Mouse (Mus musculus): ENCODE measurements around the gene Ptpn3. TPM values are rescaled to one million over a fixed set of nuclear protein-coding genes. Genes with fewer than 3 reads are reported as not detected.

The Ptpn3 gene
- polyA plus RNA-seq, 1 experiment from 2014 or later = 3.9 TPM

- Histone ChIP-seq H3K4me3 (no peak overlapping the region), H3K27ac (no peak overlapping the region), H3K36me3 (no peaks in the 10 kb centered on the region), H3K9me3 (no peaks in the 10 kb centered on the region), H3K9ac (0 out of 2 replicates have a peak overlapping the region, but pooled peaks have one; percentile 43), H3K27me3 (no peaks in the 10 kb centered on the region), H3K4me1 (replicated peaks) (peaks cover 13% of the 10 kb centered on the region), H3K4me2 (peak overlapping the region; percentile 26; the same call in 1 of the 2 replicates)
- 42% methylated on average over 8 of the region's 8 CpGs for WGBS
- ATAC-seq (ENCODE audit: low FRiP score) = 0 out of 2 replicates have a peak, but pooled peaks have one; percentile 46
Observed at GRCm38 (mm10) chr4:57153838-57154237, 147.8 kb downstream of the Ptpn3 start.

- H3K36me3 ChIP-seq = no peaks in the 10 kb centered on the region
- no peaks in the 10 kb centered on the region for H3K9me3 ChIP-seq
- H3K4me1 ChIP-seq (replicated peaks) = peaks cover 13% of the 10 kb centered on the region
- H3K27me3 ChIP-seq = no peaks in the 10 kb centered on the region
- H3K27ac ChIP-seq = no peak overlapping the region
- peak overlapping the region; percentile 43; the same call in 1 of the 2 replicates for H3K9ac ChIP-seq
- no peak overlapping the region for H3K4me3 ChIP-seq
- 2% methylated on average over 9 of the region's 9 CpGs for WGBS
- peak; percentile 71; the same call in 1 of the 2 replicates for ATAC-seq (ENCODE audit: low FRiP score)
- peak overlapping the region; percentile 26; the same call in 1 of the 2 replicates for H3K4me2 ChIP-seq
Observed at GRCm38 (mm10) chr4:57153068-57153835, 148.4 kb downstream of the Ptpn3 start.

GRCm38 (mm10) chr4:57148182-57148581, 153.5 kb downstream of the Ptpn3 start:
- Histone ChIP-seq H3K27ac (no peak overlapping the region), H3K9ac (no peak overlapping the region), H3K36me3 (no peaks in the 10 kb centered on the region), H3K4me1 (replicated peaks) (peaks cover 4% of the 10 kb centered on the region), H3K27me3 (peaks cover 23% of the 10 kb centered on the region), H3K4me3 (no peak overlapping the region), H3K4me2 (no peak overlapping the region), H3K9me3 (no peaks in the 10 kb centered on the region)
- WGBS = 68% methylated on average over 3 of the region's 3 CpGs
- ATAC-seq (ENCODE audit: low FRiP score) = no peak

DNA sequence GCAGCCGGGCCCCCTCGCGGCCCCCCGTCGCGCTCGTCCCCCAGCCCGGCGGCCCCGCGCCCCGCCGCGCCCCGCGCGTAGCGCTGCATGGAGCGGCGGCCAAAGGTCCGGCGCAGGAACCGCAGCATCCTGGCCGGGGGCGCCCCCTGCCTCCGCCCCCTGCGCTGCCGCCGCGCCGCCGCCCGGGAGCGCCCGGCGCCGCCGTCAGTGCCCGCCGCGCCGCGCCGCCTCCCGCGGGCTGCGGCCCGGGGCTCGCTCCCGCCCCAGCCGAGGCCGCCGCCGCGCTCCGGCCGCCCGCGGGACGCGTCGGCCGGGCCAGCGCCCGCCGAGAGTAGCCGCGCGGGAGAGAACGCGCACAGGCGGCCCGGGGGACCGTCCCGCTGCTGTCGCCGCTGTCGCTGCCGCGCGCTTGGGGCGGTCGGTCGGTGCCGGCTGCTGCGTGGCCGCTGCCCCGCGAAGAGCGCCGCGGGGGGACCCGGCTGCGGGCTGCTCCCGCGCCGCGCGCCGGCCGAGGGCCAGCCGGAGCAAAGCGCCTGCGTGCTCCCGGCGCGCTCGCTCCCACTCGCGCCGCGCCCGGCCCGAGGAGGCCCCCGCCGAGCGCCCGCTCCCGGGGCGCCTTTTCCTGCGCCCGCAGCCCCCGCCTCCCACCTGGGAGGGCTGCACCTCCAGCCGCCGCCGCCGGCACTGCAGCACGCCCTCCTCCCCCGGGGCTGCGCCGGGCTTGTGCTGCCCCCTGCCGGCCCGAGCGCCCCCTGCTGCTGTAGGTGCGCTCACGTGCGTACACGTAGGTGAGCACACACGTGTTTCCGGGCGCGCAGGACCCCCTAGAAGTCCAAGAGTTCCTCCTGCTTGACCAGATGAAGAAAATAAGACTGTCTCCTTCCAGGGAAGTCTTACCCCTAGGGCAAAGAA, 158.4 kb downstream of the Ptpn3 start, which contains the start of gene Epb41l4b:
TSS of gene Epb41l4b (minus strand) at position 412 of the 912 bp plus-strand sequence.
- 1% methylated on average over 93 of the region's 142 CpGs for WGBS

DNA sequence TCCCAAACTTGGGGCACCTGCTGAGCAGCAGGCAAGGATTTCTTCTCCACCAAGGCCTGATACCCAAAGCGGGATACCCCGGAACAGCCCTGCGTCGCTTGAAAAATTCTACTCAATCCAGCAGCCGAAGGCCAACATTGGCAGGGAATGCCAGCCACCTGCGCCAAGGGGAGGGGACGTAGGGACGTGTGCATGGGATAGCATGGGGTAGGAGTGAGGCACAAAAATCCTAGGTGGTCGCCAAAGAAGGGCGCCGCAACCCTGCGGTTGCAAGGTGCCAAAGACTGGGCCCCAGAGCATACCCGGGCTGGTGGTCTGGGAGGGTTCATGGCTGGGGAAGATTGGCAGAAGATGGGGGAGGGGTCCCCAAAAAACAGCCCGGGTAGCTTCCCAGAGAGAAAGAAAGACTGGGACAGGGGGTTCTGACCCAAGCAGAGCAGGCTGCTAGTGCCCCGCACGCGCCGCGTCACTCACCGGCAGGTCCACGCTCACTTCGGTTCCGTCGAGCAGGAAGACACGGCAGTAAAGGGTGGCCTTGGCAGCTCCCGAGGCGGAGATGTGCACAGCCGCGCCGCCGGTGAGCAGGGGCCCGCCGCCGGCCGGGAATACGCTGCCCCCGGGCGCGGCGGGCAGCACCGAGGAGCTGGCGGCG, 159.1 kb downstream of the Ptpn3 start:
- Histone ChIP-seq H3K36me3 (no peaks in the 10 kb centered on the region), H3K27me3 (peaks cover 64% of the 10 kb centered on the region), H3K4me2 (peak overlapping the region; percentile 79), H3K4me1 (replicated peaks) (peaks cover 41% of the 10 kb centered on the region), H3K9me3 (no peaks in the 10 kb centered on the region), H3K4me3 (peak overlapping the region; percentile 68), H3K27ac (peak overlapping the region; percentile 44; the same call in 1 of the 2 replicates), H3K9ac (peak overlapping the region; percentile 84)
- ATAC-seq (ENCODE audit: low FRiP score) = peak; percentile 57
- WGBS = under 1% methylated on average over 42 of the region's 43 CpGs

More for the DNA sequence above, 158.4 kb downstream of the Ptpn3 start, which contains the start of gene Epb41l4b:
- H3K27ac ChIP-seq = peak within 1 kb of the TSS; percentile 85
- peak within 1 kb of the TSS; percentile 84 for H3K9ac ChIP-seq
- peaks cover 58% of the 10 kb centered on the region for H3K27me3 ChIP-seq
- peak; percentile 90 for ATAC-seq (ENCODE audit: low FRiP score)
- H3K4me1 ChIP-seq (replicated peaks) = peaks cover 35% of the 10 kb centered on the region
- peak within 1 kb of the TSS; percentile 79 for H3K4me2 ChIP-seq
- H3K36me3 ChIP-seq = no peaks in the 10 kb centered on the region
- H3K9me3 ChIP-seq = no peaks in the 10 kb centered on the region
- peak within 1 kb of the TSS; percentile 68 for H3K4me3 ChIP-seq

DNA sequence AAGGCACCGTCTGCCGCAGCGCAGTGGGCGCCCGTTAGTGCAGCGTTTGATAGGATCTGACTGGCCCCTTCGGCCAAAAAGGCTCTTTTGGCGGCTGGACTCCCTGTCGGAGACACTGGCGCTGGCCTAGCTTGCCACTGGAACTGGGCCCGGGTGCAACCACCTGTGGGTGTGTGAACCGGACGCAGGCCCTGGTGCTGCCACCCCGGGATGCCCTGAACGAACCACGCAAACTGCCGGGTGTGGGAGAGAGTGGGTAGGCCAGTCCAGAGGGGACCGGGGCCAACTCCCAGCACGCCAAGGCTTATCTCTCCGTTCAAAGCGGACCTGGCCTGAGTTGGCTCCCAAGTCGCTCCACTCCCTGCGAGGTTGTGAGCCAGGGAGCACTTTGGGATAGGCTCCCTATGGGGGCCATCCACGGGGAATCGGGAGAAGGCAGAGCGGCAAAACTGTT, 159.7 kb downstream of the Ptpn3 start:
- H3K4me2 ChIP-seq = peak overlapping the region; percentile 79
- ATAC-seq (ENCODE audit: low FRiP score) = peak; percentile 30; the same call in 1 of the 2 replicates
- 6% methylated on average over 26 of the region's 26 CpGs for WGBS
- H3K9me3 ChIP-seq = no peaks in the 10 kb centered on the region
- no peak overlapping the region for H3K27ac ChIP-seq
- no peaks in the 10 kb centered on the region for H3K36me3 ChIP-seq
- peaks cover 43% of the 10 kb centered on the region for H3K4me1 ChIP-seq (replicated peaks)
- peak overlapping the region; percentile 84 for H3K9ac ChIP-seq
- peaks cover 64% of the 10 kb centered on the region for H3K27me3 ChIP-seq
- peak overlapping the region; percentile 68 for H3K4me3 ChIP-seq

GRCm38 (mm10) chr4:57140992-57141717, 160.5 kb downstream of the Ptpn3 start:
- WGBS = 20% methylated on average over 15 of the region's 15 CpGs
- Histone ChIP-seq H3K9me3 (no peaks in the 10 kb centered on the region), H3K27me3 (peaks cover 60% of the 10 kb centered on the region), H3K27ac (no peak overlapping the region), H3K4me3 (peak overlapping the region; percentile 68), H3K9ac (peak overlapping the region; percentile 84), H3K4me1 (replicated peaks) (peaks cover 43% of the 10 kb centered on the region), H3K4me2 (peak overlapping the region; percentile 79), H3K36me3 (no peaks in the 10 kb centered on the region)
- ATAC-seq (ENCODE audit: low FRiP score) = no peak

Other genes starting within 250 kb of the Ptpn3 start
- 1.7 and 2.1 TPM in 2 replicates for gene Epb41l4b, start 158.4 kb downstream of the Ptpn3 start, polyA plus RNA-seq (2015; fragmentation: Nextera tagmentation; extraction: Ambion mirVana)
- 7.7 and 8.4 TPM in 2 replicates for gene Palm2, start 132.4 kb upstream of the Ptpn3 start, polyA plus RNA-seq (2015; fragmentation: Nextera tagmentation; extraction: Ambion mirVana)

All from hindbrain, embryonic 13.5 days (tissue).